Mouse (Mus musculus) right cerebral cortex, adult 2 months (tissue): Measurements from ENCODE around the gene Ms4a15.

Experiments used
- DNase-seq, 2 experiments: peaks; one replicate each; pipeline ENCODE4 v3.0.0; 2021 to 2022; ENCODE audit warnings: low spot score in 2 of 2

The Ms4a15 gene

DNA sequence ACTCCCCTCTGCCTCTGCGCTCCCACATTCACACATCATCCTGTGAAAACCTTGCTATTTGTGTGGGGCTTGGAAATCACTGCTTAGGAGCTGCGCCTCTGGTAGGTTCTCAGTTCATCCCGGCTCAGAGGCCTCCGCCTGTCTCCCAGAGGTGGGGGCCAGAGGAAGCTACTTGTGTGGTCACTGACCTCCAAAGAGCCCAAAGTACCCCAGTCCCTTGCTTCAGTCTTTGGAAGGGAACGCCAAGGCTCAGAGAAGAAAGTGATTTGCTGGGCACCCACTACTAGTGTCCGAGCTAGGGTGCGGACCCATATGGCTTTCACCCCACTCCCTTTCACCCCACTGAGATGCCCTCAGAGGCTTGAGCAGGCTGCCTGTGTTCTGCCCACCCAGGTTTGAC is at the start of gene Ms4a15:
Ms4a15 (minus strand) TSS at position 101 of the 400 bp plus-strand sequence.
- no peak for DNase-seq

- DNase-seq = no peak
Observed at GRCm38 (mm10) chr19:11037570-11037969, 44.5 kb upstream of the Ms4a15 start.

- no peak for DNase-seq
Observed at GRCm38 (mm10) chr19:11022382-11022781, 29.3 kb upstream of the Ms4a15 start.

DNA sequence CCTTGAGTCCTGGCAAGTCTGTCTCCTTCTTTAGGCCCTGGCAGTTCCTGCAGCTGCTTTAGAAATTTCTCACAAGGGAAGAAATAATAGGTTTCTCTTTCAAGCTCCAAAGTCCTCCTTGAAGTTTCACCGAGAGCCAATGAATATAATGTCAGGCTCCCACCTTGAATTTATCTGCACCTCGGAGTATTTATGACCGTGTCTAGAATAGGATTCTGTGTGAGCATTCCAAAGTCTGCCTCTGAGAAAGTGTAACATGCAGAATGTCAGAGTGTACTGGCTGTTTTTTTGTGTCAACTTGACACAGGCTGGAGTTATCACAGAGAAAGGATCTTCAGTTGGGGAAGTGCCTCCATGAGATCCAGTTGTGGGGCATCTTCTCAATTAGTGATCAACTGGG is 24.8 kb upstream of the Ms4a15 start, which contains the start of gene Ms4a18:
Ms4a18 (minus strand) TSS at position 141 of the 400 bp plus-strand sequence.
- no peak for DNase-seq

- DNase-seq = no peak
Observed at GRCm38 (mm10) chr19:11017251-11017650, 24.2 kb upstream of the Ms4a15 start.

DNA sequence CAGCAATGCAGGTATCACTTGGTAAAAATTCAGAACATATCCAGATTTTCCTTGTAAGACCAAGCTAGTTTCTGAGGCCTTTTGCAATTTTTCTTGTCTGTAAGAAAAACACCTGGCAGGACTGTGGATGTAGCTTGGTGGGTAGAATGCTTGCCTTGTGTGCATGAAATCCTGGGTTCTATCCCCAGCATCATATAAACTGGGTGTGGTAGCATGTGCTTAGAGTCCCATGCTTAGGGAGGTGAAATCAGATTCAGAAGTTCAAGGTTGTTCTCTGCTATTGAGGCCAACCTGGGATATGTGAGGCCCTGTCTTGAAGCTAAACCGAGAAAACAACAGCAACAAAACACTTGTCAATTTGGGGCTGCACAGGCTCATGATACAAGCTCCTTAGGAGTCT is 22.9 kb upstream of the Ms4a15 start:
- DNase-seq = no peak

DNA sequence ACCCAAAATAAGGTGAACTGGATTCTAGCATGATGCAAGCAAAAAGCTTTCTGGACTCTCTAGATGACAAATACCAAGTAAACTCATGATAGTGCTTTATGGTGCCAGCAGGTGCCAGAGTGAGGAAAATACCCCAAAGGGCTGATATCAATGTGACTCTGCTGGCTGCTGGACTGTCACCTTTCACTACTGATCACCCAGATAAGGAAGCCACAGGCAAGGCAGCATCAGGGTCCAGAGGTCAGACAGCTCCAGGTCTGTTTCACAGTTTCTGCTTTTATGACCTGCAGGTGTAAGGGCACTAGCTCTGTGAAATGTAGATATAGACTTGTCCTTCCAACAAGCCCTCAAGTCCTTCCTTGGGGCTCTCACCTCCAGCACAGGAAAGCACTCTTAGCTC is 22.4 kb upstream of the Ms4a15 start:
- DNase-seq = no peak

- no peak for DNase-seq
Observed at GRCm38 (mm10) chr19:10991911-10992310, 1.1 kb downstream of the Ms4a15 start.

- DNase-seq = no peak
Observed at GRCm38 (mm10) chr19:10990751-10991150, 2.3 kb downstream of the Ms4a15 start.

- DNase-seq = no peak
Observed at GRCm38 (mm10) chr19:10988563-10988962, 4.5 kb downstream of the Ms4a15 start.

- no peak for DNase-seq
Observed at GRCm38 (mm10) chr19:10985889-10986288, 7.2 kb downstream of the Ms4a15 start.

DNA sequence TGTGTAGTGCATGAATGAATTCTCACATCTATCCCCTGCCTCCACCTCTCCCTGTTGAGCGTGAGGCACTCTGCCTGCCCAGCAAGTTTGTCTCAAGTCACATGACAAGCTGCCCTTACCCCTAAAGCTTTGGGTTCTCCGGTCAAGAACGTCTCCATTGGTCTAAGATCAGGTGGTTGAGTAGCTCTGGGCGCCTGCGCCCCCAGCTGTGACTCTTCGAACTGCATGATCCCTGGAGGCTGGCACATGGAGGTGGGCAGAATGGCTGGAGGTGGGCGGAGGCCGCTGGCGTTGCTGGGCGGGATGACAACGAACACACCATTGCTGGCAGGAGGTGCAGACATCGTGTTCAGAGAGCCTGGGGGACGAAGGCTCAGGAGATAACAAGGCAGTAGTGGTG is 8.5 kb downstream of the Ms4a15 start:
- no peak for DNase-seq

DNA sequence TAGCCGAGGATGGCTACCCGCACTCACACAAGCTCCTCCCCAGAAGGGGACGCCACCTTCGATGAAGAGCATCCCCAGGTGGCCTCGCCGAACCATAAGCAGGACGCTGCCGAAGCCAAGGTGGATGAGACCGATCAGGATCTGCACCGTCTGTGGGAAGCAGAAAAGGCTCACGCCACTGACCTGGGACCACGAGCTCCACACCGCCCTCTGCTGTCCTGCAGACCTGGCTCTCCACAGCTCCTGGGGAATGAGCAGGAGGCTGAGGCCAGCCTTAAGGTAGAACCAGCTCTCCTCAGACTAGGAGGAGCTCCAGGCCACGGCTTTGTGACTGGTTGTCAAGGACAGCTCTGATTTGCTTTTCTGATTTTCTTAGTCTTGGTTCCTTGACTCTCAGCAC is 9.9 kb downstream of the Ms4a15 start:
- DNase-seq = no peak

- DNase-seq = no peak
Observed at GRCm38 (mm10) chr19:10980210-10980609, 12.8 kb downstream of the Ms4a15 start.

GRCm38 (mm10) chr19:10979184-10980168 is 13.6 kb downstream of the Ms4a15 start:
- peak; percentile 70 to 78 for DNase-seq

- peak in 1 of 2 experiments; percentile 18 for DNase-seq
Observed at GRCm38 (mm10) chr19:10976318-10976717, 16.7 kb downstream of the Ms4a15 start.

GRCm38 (mm10) chr19:10975187-10975586 is 17.9 kb downstream of the Ms4a15 start:
- no peak for DNase-seq

DNA sequence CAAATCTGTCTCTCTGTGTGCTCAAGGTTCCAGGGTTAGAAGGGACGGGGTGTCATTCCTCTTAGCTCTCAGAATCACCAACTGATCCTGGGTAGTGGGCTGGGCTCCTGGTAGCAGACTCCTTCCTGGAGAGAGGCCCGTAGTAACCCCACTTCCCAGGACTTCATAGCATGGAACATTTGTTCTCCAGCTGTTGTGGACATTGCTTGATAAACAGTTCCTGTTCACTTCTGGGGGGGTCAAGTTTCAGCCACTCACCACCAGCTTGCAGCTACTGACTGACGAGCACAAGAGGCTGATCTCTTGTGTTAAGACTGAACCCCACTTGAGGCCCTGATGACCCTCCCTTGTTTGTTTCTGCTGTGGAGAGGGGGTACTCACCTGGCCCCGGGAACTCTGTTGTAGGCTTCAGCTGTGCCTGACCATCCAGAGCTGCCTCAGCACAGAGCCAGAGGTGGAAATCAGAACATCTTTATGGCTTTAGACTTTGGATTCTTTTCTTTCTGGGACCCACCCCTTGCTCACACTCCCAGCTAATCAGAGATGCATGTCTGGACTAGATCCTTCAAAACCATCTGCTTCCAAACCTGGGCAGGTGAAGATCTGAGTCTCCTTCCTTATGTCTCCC is 18.7 kb downstream of the Ms4a15 start, which contains the start of gene Ms4a10:
Ms4a10 (minus strand) TSS at position 433 of the 628 bp plus-strand sequence.
- no peak for DNase-seq

DNA sequence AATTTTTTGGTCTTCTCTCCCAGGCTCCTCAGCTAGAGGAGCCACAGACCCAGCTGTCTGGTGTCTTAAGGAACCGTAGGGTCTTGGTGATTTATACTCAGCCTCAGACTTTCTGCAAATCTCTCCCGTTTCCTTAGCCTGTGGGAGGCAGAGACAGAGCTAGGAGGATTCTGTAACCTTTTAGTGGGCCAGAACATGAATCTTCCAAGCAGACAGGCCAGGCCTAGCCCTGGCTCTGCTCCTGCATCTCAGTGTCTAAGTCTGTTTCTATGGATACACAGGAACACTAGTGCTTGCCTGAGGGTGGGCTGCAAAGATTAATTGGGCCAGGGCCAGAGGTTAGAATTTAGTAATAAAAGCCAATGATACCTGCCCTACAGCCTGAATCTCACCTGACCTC is 19.9 kb downstream of the Ms4a15 start:
- DNase-seq = no peak

DNA sequence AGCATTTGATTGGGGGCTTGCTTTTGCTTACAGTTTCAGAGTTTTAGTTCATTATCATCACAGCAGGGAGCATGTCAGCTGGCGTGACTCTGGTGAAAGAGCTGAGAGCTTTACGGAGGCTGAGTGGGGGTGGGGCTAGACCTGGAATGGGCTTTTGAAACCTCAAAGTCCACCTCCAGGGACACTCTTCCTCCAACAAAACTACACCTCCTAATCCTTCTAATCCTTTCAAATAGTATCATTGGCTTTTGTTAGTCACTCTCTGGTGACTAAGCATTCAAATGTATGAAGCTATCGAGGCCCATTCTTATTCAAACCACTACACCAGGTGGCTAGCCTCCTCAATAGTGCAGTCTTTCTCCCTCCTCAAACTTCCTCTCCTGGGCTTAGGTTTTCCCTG is 20.4 kb downstream of the Ms4a15 start:
- no peak for DNase-seq

- DNase-seq = no peak
Observed at GRCm38 (mm10) chr19:10970457-10970856, 22.6 kb downstream of the Ms4a15 start.

DNA sequence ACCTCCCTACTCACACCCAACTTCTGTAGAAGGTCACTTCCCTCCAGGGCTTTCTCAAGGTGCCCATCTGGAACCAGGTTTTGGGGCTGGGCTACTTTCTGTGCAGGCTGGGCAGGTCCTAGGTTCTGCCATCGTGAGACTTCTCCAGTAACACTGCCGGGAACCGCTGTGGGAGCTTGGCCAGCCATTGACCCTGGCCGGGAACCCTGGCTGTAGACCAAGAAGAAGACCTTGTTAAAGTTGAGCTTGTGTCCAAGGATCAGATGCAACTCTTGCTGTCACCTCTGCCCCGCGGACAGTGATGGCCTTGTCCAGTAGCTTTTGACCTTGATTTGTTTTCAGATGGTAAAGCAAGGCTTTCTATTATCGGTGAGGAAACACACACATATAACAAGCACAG is 24.5 kb downstream of the Ms4a15 start:
- no peak for DNase-seq

DNA sequence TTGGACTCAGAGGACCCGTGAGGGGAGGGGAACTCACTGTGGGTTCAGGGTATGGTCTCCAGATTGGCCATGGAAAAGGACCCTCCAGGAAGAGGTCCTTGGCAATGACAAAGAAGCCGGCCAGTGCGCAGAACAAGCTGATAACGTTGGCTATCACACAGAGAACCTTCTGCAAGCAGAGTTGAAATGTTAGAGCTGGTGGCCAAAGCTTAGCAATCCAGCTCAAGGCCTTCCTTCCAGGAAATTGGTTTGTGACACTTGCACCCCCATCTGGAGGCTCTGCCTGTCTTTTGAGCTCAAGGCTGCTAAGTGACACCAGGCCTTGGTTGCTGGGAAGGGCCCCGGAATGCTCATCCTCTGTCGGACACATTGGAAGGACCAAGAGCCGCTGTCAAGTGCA is 27.3 kb downstream of the Ms4a15 start:
- no peak for DNase-seq
